Mouse (Mus musculus) urinary bladder, postnatal 14 days (tissue): ENCODE data around the gene Foxn4.

Experiments used
- DNase-seq: peaks from one replicate; pipeline ENCODE4 v3.0.0; 2021; ENCODE audit warnings: low spot score

Foxn4 gene

GRCm38 (mm10) chr5:114273693-114274402, at the start of gene Foxn4:
Gene Foxn4 (minus strand): TSS chr5:114273807.
- DNase-seq = no peak

GRCm38 (mm10) chr5:114323105-114323790, 49.6 kb upstream of the Foxn4 start:
- no peak for DNase-seq

GRCm38 (mm10) chr5:114309680-114310036, 36.1 kb upstream of the Foxn4 start:
- DNase-seq = no peak

- DNase-seq = no peak
Measured at GRCm38 (mm10) chr5:114308765-114309679, 35.4 kb upstream of the Foxn4 start.

- no peak for DNase-seq
Measured at GRCm38 (mm10) chr5:114306496-114306895, 32.9 kb upstream of the Foxn4 start.

- DNase-seq = no peak
Measured at GRCm38 (mm10) chr5:114303166-114303565, 29.6 kb upstream of the Foxn4 start.

- DNase-seq = no peak
Measured at GRCm38 (mm10) chr5:114299883-114300610, 26.4 kb upstream of the Foxn4 start.

GRCm38 (mm10) chr5:114299156-114299855, 25.7 kb upstream of the Foxn4 start:
- no peak for DNase-seq

- DNase-seq = no peak
Measured at GRCm38 (mm10) chr5:114298212-114298894, 24.7 kb upstream of the Foxn4 start.

GRCm38 (mm10) chr5:114296693-114297631, 23.4 kb upstream of the Foxn4 start:
- no peak for DNase-seq

GRCm38 (mm10) chr5:114290004-114290403, 16.4 kb upstream of the Foxn4 start:
- no peak for DNase-seq

GRCm38 (mm10) chr5:114288874-114289273, 15.3 kb upstream of the Foxn4 start, which contains the start of gene Myo1h:
Gene Myo1h (plus strand): TSS chr5:114289166.
- DNase-seq = no peak

GRCm38 (mm10) chr5:114288396-114288795, 14.8 kb upstream of the Foxn4 start:
- DNase-seq = no peak

- no peak for DNase-seq
Measured at GRCm38 (mm10) chr5:114286872-114287571, 13.4 kb upstream of the Foxn4 start.

- no peak for DNase-seq
Measured at GRCm38 (mm10) chr5:114286102-114286501, 12.5 kb upstream of the Foxn4 start.

GRCm38 (mm10) chr5:114285398-114285700, 11.7 kb upstream of the Foxn4 start:
- no peak for DNase-seq

- no peak for DNase-seq
Measured at GRCm38 (mm10) chr5:114284604-114285397, 11.2 kb upstream of the Foxn4 start.

- no peak for DNase-seq
Measured at GRCm38 (mm10) chr5:114282346-114282745, 8.7 kb upstream of the Foxn4 start.
